Mouse (Mus musculus) gastrocnemius, postnatal 14 days (tissue): ENCODE data around the gene Rabif. TPM values are rescaled to one million over a fixed set of nuclear protein-coding genes. Genes with fewer than 3 reads are reported as not detected.
A peak's percentile ranks its signal among the peaks of the same experiment; 100 is the strongest.
"Not testable (repeated sequence)": the region's sequence is repeated elsewhere in the genome, so short reads cannot be mapped to it uniquely, and the experiment has no call there.

ENCODE experiments used
- DNase-seq: peaks from one replicate; pipeline ENCODE4 v3.0.0; 2021; ENCODE audit warnings: mixed read lengths
- intact Hi-C: fragments of 180-260 bp; cut with DNase I; formaldehyde crosslinking; loops from one replicate; pipeline ENCODE4 v1.15.1; 2025; ENCODE audit warnings: low total_unique reads
- total RNA-seq, 2 experiments: library from RNA; stranded (reverse); gene quantifications; 2 replicates each; pipeline ENCODE4 v1.2.3; 2021

Rabif gene
- total RNA-seq, 2 experiments from 2014 or later = 5.7 to 6.7 TPM

DNA sequence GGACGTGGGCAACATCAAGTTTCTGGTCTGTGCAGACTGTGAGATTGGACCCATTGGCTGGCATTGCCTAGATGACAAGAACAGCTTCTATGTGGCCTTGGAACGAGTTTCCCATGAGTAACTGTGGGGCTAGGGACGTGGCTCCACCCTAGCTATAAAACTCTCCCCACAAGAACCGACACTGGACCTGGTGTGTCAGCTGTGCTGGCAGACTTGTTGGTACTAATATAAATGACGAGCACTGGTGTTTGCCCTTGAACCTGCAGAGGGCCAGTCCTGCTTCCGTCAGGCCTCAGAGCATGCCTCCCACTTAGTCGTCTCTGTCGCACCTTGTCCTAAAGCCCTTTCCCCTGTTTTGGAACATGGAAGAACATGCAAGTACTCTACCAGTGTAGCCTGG lies 11.8 kb downstream of the Rabif start:
- intact Hi-C loops = no loop called here
- DNase-seq = no peak

- intact Hi-C loops = no loop called here
- no peak for DNase-seq
Measured at GRCm38 (mm10) chr1:134510018-134510417, 15.6 kb downstream of the Rabif start.

DNA sequence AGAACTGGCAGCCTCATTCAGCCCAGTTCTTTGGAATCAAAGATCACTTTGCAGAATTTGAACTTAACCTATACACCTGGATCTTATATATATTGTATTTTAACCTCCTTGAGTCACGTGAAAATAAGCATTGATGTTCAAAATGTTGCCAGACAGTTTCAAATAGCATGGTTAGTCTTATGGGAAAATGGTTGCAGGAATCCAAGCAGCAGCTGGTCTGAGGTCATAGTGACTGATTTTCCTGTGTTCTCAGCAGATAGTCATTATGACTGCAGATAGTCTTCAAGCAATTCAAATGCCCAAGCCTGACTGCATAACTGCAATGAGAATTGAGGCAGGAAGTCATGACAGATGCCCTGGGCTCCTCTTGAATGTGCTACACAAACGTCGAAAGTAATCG lies 17.7 kb downstream of the Rabif start:
- intact Hi-C loops = no loop called here
- DNase-seq = no peak

- intact Hi-C loops = no loop called here
- no peak for DNase-seq
Measured at GRCm38 (mm10) chr1:134512584-134512983, 18.1 kb downstream of the Rabif start.

GRCm38 (mm10) chr1:134513312-134513860 lies 18.9 kb downstream of the Rabif start:
- peak; percentile 29 for DNase-seq
- intact Hi-C loops = no loop called here

DNA sequence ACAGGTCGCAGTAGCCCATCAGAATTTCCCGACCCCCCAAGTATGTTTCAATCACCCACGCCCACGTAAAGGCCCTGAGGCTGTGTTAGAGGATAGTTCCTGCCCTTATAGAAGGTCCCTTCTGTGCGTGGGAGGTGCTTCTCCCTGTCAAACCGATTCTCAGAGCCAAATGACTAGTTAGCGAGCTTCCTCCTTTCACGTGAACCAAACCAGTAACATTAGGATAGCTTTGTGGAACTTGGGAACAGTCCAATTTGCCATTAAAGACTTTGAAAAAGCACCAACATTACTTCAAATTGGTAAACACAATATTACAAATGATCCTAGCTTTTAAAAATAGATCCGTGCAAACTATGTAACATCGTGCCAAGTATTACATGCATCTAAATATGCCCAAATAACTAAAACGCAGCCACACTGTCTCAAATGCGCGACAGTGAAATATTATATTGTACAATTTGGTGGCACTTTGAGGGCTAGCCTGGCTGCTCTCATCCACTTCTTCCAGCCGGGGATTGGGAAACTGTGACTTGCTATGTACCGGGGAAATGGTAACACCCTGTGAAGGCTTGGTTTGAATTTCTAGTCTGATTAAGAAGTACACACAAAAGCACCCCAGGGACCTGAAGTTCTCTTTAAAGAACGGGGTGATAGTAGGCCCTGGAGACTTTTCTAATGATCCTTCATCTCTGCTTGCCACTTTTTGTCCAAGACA lies 19.6 kb downstream of the Rabif start:
- intact Hi-C loops = no loop called here
- DNase-seq = no peak

- intact Hi-C loops = no loop called here
- DNase-seq = no peak
Measured at GRCm38 (mm10) chr1:134515891-134516290, 21.4 kb downstream of the Rabif start.

- DNase-seq = no peak
- intact Hi-C loops = no loop called here
Measured at GRCm38 (mm10) chr1:134516491-134517198, 22.2 kb downstream of the Rabif start.

GRCm38 (mm10) chr1:134517841-134518240 lies 23.4 kb downstream of the Rabif start:
- intact Hi-C loops, DNase-seq: not testable (repeated sequence)

GRCm38 (mm10) chr1:134518677-134519076 lies 24.2 kb downstream of the Rabif start:
- peak; percentile 84 for DNase-seq
- intact Hi-C loops = no loop called here

DNA sequence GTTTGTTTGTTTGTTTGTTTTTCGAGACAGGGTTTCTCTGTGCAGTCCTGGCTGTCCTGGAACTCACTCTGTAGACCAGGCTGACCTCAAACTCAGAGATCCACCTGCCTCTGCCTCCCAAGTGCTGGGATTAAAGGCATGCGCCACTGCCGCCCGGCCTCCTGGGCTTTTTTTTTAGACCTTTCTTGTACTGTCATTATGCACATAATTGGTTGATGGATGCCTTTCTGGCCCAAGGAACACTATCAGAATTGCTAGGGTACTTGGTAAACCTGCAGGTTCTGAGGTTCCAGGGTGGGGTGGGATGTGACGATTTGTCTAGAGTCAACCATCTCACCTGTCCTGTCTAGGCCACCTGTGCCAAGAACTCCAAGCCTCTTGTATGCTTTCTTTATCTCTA lies 24.8 kb downstream of the Rabif start:
- intact Hi-C loops, DNase-seq: not testable (repeated sequence)

DNA sequence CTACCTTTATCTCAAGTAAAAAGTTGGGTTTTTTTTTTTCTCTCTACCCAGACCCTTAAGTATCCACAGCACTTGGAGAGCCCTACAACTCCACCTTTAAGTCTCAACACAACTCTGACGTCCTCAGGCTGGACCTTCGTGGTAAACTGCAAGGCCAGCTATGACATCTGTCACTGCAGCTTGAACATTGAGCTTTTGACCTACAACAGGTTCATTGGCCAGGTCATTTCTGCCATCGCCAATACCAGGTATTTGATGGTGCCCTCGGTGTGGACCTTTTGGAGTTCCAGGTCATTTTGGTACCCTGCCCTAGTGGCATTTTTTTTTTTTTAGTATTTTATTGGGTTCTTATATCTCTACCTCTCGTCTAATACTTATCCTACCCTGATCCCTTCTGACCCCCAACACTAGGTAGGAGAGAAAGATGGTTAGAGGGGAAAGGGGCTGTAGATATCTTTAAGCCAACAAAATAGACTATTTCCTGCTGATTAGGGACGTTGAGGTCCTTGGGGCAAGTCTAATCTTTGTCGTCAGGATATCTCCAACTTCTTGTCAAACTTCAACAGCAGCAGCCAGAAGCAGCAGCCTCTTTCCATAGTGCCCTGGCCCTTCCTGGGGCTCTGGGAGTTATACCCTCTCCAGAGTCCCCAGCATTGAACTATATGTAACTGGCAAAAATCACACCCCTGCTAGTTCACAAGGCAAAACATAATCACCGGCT lies 25.7 kb downstream of the Rabif start:
- DNase-seq = no peak
- intact Hi-C loops = no loop called here

- intact Hi-C loops = no loop called here
- DNase-seq = no peak
Measured at GRCm38 (mm10) chr1:134521163-134521562, 26.7 kb downstream of the Rabif start.

DNA sequence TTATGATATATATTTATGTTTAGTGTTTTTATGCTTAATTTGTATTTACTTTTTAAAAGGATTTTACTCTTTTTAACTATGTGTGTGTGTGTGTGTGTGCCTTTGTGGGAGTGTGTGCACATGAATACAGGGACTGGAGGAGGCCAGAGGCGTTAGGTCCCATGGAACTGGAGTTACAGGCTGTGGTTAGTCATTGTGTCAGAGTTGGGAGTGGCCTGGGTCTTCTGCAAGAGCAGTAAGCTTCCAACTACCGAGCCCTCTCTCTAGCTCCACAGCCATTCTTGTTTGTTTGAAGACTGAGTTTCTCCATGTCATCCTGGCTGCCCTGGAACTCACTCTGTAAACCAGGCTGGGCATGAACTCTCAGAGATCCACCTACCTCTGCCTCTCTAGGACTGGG lies 27.9 kb downstream of the Rabif start:
- DNase-seq = no peak
- intact Hi-C loops = no loop called here

DNA sequence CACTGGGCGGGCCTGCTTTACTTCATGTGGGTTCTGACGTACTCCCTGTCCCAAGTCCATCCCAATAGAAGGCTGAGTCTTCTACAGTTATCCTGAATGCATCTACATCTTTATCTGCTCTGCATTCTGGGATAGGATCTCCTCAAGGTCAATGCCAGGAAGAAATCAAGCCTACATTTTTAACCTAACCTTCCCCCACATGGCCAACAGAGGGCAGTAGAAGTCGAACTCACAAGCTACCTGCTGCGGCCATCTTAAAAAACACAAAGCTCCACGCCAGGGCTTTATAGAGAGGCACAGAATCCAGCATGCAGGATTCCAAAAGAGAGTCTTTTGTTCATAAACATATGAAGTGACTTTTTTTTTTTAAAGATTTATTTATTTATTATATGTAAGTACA lies 30.0 kb downstream of the Rabif start:
- DNase-seq = no peak
- intact Hi-C loops = no loop called here

- no peak for DNase-seq
- intact Hi-C loops = loop anchor here (5.0 kb wide), 1 partner anchor 72 kb away; no protein-coding TSS in a partner anchor
Measured at GRCm38 (mm10) chr1:134525015-134525414, 30.6 kb downstream of the Rabif start.

DNA sequence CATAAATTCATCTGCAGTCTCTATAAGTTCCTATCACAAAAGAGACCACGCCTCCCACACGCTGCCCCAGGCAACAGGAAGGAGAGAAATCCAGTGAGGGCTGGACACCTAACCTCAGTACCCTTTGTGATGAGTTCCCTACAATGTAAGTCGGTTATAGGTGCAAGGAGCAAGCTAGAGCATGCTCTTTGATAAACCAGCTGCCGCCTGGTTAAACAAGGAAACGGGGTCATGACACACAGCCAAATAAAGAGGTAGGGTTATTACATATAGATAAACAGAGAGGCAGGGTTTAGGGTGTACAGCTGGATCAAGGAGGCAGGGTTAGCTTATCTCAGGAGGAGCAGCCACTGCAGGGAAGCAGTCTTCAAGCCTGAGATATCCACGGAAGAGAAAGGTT lies 32.3 kb downstream of the Rabif start:
- DNase-seq = no peak
- intact Hi-C loops = loop anchor here (5.0 kb wide), 1 partner anchor 71 kb away; no protein-coding TSS in a partner anchor

DNA sequence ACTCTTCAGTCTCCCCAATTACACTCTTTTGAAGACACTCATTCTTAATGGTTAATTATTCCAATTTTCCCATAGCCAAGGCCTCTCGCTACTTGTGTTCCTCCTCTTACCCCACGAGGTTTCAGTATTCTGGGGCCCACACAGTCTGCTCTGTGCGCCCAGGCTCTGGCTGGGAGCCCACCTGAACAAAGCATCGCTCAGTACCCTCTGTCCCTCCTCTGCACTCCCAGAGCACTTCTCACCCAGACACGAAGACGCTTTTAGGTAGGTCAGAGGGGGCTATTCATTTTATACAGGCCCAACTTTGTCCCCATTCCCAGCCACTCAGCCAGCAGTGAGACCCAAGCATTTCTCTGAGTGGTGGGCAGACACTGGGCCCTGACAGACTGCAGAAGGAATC lies 36.2 kb downstream of the Rabif start:
- DNase-seq = no peak
- intact Hi-C loops = no loop called here

GRCm38 (mm10) chr1:134533710-134534109 lies 39.3 kb downstream of the Rabif start:
- intact Hi-C loops, DNase-seq: not testable (repeated sequence)

DNA sequence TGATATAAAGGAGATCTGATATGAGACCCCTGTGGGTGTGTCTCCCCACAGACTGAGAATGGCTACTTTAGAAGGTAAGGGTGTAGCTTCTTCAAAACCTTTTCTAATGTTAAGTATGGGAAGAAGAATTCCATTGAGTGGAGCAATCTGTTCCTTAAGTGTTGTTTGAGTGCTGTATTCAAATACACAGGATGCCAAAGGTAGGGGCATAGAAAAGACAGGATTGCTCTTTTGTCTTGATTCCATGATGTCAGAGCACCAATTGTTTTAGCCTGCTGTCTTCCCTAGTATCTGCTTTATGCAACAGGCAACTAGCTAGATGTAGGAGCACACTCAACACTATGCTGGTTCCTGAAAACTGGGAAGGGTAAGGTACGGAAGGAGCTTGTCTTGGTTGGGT lies 40.6 kb downstream of the Rabif start:
- DNase-seq = no peak
- intact Hi-C loops = no loop called here
